Mouse (Mus musculus) urinary bladder, postnatal 36 days (tissue): ENCODE results near the gene Neurl4.
"Not testable (repeated sequence)": the region's sequence is repeated elsewhere in the genome, so short reads cannot be mapped to it uniquely, and the experiment has no call there.

Source experiments
- DNase-seq, 2 experiments: peaks; one replicate each; pipeline ENCODE4 v3.0.0; 2022; ENCODE audit warnings: low spot score in 2 of 2, mixed read lengths in 1 of 2

Neurl4 gene

DNA sequence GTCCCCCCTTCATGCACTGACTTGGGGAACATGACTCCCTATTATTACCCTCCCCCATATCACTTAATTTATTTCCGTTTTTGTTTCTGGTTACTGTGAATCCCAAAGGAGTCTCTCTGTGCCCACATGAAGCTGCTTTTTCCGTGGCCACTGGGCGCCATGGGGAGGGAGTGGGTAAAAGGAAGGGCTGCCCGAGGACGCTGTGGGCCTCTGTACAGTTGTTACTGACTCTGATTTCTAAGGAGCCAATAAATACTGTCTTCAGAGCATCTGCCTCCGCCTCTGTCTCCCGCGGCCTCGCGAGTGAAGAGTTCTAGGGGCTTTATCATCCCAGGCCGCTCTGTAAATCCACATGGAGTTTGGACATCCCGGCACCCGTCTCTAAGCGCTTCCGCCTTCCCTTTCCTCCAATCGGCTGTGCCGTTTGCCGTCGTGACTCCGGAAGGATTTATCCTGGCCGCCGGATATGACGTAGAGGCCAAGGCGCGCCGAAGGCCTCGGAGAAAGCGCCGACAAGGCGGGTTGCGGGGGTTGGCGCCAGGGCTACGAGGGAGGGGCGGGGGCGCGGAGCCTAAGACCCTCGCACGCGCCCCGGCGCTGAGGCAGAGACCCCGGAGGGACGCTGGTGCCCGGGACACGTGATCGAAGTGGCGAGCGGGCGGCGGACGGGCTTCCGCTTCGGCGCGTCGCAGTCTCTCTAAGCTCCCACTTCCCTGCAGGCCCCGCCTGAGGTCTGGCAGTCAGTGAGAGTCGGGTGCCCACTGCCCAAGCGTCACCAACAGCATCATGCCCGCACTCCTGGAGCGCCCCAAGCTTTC is 12.9 kb downstream of the Neurl4 start, which contains the start of gene Gps2:
TSS of gene Gps2 (plus strand) at position 335 of the 818 bp plus-strand sequence.
- peak; percentile 89 to 92 for DNase-seq

- no peak for DNase-seq
Observed at GRCm38 (mm10) chr11:69914372-69914764, 13.5 kb downstream of the Neurl4 start.

- DNase-seq = no peak
Observed at GRCm38 (mm10) chr11:69914917-69915430, 14.1 kb downstream of the Neurl4 start.

DNA sequence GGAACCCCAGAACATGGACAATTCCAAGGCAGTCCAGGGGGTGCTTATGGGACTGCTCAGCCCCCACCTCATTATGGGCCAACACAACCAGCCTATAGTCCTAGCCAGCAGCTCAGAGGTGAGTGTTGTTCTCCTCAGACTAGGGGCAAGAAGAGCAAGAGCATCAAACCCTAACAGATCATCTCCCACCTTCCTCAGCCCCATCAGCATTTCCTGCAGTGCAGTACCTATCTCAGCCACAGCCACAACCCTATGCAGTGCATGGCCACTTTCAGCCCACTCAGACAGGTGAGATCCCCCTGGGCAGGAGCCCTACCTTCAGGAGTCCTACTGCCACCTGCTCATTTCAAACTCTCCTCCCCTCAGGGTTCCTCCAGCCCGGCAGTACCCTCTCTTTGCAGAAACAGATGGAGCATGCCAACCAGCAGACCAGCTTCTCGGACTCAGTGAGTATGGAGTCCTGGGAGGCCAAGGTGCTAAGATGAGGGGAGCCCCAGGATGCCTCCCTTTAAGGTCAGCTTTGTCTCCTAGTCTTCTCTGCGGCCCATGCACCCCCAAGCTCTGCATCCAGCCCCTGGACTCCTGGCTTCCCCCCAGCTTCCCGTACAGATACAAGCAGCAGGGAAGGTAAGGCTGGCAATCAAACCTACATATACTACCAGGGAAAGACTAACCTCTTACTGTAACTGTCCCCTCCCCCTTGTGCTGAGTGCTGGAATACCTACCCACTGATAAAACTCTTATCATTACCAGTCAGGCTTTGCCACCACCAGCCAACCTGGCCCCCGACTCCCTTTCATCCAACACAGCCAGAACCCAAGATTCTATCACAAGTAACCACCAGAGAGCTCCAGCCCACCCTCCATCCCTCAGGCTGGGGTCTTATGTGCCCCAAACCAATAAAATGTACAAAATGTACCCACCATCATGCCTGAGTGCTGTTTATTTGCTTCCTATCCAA is 15.1 kb downstream of the Neurl4 start:
- no peak for DNase-seq

DNA sequence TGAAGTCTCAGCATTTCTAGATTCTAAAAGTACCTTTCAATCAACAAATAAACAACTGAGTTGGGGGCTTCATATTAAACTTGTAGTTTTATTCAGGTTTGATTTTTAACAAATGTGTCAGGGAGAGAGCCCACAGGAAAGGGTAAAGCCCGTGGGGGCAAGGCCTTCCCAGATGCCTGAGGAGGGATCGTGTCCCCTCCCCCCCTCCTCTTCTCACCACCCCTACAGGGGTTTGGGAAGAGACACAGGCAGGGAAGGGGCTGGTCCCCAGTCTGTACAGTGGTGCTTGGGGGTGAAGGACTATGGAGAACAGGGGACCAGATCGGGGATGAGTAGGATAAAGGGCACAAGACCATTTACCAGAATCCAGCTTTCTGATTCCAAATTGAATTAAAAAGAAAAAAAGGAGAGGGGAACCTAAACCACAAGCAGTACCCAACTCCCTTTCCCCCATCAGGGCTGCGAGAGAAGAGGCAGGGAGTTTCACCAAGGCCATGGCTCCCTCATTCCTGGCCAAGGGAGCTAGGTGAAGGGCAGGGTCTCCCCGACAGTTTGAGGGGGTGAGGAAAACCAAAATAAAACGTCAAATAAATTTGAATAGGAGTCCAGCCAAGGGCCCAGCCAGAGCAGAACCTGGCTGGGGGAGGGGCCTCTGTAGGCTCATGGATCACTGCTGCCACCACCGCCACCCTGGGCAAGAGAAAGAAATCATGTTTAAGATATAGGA is 15.9 kb downstream of the Neurl4 start:
- not testable (repeated sequence) for DNase-seq

GRCm38 (mm10) chr11:69917379-69917948 is 16.6 kb downstream of the Neurl4 start:
- no peak for DNase-seq

GRCm38 (mm10) chr11:69918118-69918517 is 17.2 kb downstream of the Neurl4 start:
- no peak for DNase-seq

DNA sequence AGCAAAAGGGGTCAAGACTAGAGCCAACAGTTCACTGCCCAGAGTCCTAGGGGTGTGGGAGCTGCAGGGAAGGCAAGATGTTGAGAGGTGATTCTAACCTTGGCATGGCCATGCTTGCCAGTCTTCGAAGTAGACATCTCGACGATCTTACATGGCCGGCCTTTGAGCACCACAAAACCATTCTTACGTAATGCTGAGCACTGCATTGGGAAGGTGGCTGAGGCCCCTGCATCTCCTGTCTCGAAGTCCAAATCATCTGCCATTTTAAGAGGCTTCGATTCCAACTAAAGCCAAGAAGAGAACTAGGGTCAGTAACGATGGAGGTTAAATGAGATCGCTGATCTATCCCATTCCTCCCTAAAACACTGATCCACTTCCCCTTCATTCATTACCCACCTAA is 18.2 kb downstream of the Neurl4 start:
- DNase-seq = no peak

- DNase-seq = peak; percentile 65 to 81
Observed at GRCm38 (mm10) chr11:69919661-69920265, 18.9 kb downstream of the Neurl4 start.

DNA sequence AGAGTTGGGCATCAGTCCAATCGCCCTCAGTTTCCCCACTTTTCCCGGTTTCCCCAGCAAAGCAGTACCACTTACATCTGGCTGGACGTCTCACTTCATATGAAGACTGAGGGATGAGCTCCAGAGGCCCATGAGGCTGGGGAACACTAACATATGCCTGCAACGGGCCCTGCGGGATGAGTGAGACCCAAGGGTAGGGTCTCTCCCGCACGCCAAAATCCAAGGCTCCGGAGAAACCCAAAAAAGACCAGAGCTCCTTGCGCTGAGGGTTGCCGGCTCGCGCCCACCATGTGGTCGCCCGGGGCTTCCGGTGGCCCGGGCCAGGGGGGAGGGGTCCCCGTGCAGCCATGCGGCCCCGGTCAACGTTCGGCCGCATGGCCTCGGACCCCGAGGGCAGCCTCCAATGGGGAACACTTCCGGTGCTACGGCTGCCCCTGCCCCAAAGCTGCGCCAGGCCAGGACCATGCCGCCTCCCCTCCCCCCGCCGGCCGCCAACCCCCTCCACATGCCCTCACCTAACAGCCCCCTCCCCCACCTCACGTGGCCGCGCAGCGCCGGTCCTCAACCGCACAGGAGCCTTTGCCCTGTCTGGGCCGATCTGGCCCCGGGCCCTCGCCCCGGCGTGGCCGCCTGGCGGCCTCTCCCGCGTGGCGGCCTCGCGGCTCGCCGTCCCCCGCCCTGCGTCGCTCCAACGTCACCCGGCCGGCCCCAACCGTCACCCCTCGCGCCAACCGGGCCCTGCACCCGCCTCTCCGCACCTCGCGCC is 19.6 kb downstream of the Neurl4 start:
- no peak for DNase-seq

DNA sequence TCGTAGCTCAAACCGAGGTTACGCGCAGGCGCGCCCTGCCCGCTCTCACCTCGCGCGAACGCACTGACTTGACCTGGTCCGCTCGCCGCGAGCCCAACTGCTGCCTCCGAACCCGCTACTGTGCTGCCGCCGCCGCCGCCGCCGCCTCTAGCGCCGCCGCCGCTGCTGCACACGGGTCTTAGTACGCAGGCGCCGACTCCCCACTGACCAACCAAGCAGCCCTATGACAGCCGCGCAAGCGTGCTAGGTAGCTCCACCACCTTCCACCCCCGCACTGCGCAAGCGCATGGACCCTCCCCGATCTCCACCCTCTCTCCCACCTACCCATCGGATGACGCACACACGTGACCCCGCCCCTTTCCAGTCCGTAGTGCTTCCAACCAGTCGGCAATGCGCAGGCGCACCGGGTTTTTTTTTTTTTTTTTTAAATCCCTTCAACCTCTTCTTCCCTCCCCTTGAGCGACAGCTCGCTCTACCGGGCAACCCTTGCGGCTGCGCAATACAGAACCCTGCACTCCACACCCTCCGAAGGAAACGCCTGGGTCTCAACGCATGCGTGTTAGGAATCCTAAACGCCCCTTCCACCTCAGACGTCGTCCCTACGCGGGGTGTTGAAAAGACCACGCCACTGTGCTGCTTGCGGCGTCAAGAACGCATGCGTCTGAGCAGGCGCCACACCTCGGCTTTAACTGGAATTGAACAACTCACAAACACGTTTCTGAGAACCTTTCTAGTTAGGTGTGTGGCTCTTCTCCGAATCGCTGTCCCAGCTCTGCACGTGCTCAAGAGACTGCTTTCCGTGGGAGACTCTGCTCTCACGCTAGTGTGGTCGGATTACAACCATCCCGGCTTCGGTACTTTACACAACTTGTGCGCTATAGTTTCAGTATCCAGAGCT is 20.5 kb downstream of the Neurl4 start, which contains the start of gene Eif5a:
TSS of gene Eif5a (minus strand) at position 845 of the 898 bp plus-strand sequence.
- DNase-seq = peak; percentile 100

DNA sequence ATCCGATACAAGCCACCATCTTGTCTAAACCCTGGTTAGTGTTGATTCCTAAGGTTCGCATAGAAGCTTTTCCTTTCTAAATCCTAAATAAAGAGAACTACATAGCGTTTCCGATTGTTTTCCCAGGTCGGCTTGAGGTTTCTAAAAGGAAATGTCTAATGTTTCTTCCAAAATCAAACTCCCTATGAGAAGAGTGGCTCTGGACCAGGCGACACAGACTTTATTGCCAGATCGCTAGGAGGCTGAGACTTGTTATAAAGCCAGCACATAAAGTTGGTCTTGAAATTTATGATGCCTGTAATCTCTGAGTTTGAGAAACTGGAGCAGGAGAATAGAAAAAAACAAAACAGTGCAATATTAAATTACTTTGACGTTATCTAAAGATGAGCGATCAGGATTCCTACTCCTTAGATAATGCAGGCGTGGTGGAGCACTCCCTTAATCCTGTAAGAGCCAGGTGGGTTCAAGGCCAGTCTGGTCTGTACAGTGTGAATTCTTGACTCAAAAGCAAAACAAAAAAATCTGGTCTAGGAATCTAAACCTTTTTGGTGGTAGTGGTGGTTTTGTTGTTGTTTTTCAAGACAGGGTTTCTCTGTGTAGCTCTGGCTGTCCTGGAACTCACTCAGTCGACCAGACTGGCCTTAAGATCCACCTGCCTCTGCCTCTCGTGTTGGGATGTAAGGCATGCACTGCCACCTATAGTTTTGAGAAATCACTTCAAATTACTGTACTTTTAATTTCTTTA is 21.3 kb downstream of the Neurl4 start:
- no peak for DNase-seq

GRCm38 (mm10) chr11:69922796-69923195 is 21.9 kb downstream of the Neurl4 start:
- DNase-seq = no peak

- DNase-seq = no peak
Observed at GRCm38 (mm10) chr11:69927501-69927900, 26.6 kb downstream of the Neurl4 start.

DNA sequence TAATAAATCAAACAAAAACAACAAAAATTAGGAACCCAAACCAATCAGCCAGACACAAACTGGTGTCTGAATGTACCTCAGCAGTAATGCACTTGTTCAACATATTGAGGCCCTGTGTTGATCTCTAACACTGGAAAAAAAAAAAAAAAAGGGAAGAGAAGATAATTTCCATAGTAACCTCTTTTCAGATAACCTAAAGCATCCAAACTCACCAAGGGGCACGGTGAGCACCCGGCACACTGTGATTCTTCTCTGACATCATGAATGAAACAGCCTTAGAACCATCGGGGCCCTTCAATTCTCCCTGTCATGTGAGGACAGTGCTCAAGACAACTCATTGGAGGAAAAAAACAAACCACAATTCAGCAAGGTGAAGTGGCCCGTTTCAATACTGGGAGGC is 28.8 kb downstream of the Neurl4 start:
- DNase-seq = no peak

GRCm38 (mm10) chr11:69930176-69930575 is 29.3 kb downstream of the Neurl4 start:
- not testable (repeated sequence) for DNase-seq

DNA sequence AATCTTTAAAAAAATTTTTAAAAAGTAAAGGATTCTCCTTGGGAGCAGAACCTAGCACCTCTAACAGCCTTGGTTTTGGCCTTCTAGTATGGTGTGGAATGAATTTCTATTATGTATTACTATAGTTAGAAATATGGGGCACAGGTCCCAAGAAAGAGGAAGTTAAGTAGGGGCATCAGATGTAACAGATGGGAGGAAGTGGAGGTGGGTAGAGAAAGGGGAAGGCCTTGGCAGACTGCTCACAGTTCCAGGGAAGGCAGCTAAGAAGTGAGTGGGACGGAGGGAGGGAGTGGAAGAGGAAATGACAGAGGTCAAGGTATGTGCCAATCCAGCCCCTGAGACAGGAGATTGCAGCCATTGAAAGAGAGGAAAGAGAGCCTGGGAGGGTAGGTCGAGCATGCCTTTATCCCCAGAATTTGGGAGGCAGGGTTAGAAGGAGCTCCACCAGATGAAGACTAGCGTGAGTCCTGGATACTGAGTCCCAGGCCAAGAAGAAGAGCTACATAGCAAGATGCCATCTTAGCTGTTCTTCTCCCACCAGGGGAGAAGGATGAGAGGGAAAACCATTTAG is 30.2 kb downstream of the Neurl4 start:
- DNase-seq = no peak

DNA sequence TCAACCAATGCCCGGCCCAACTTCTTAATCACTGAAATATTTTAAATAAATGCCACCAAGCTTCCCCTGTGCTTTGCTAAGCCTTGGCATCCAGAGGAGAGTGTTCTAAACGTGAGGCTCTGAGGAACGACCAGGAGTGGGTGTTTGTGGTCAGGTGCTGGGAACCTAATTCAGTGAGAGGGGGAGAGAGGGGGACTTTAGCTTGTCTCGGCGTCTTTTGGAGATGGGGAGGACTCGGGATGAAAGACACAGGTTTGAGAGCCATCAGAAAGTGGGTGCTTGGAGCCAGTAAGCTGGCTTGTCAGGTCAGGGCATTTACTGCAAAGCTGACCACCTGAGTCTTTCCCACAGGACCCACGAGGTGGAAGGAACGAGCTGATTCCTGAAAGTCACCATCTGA is 30.9 kb downstream of the Neurl4 start:
- DNase-seq = no peak
